Mouse (Mus musculus) kidney, postnatal 36 days (tissue): ENCODE measurements at regions not wholly inside any gene's neighbourhood (a gene's known extent, or its start where the extent isn't known, plus 50 kb on each side); places are given as distances from the start of the nearest gene placed in this dataset.

Source experiments
- DNase-seq, 2 experiments: peaks; one replicate each; pipeline ENCODE4 v3.0.0; 2021 to 2022; ENCODE audit warnings: mixed read lengths in 2 of 2

- DNase-seq = no peak
Observed at GRCm38 (mm10) chr13:86274926-86275622, 228.4 kb upstream of the Cox7c start.

GRCm38 (mm10) chr13:86238054-86238453 lies 191.3 kb upstream of the Cox7c start:
- DNase-seq = peak; percentile 3 to 20

- DNase-seq = no peak
Observed at GRCm38 (mm10) chr13:86205641-86206040, 158.9 kb upstream of the Cox7c start.

- DNase-seq = no peak
Observed at GRCm38 (mm10) chr13:86180496-86180895, 133.8 kb upstream of the Cox7c start.

- no peak for DNase-seq
Observed at GRCm38 (mm10) chr13:86147331-86147730, 100.6 kb upstream of the Cox7c start.

- DNase-seq = peak; percentile 35 to 65
Observed at GRCm38 (mm10) chr13:86111372-86112094, 64.8 kb upstream of the Cox7c start.

- no peak for DNase-seq
Observed at GRCm38 (mm10) chr13:86102212-86102611, 55.5 kb upstream of the Cox7c start.

- DNase-seq = no peak
Observed at GRCm38 (mm10) chr13:86097836-86098235, 51.1 kb upstream of the Cox7c start.

GRCm38 (mm10) chr13:86097291-86097690 lies 50.6 kb upstream of the Cox7c start:
- no peak for DNase-seq
